Mouse (Mus musculus): ENCODE measurements around the gene Rufy2. TPM values are rescaled to one million over a fixed set of nuclear protein-coding genes. Genes with fewer than 3 reads are reported as not detected.
"Not testable (repeated sequence)": the region's sequence is repeated elsewhere in the genome, so short reads cannot be mapped to it uniquely, and the experiment has no call there.

The Rufy2 gene
- polyA plus RNA-seq, 1 experiment from 2014 or later = 55.8 TPM

- no peak overlapping the region for H3K27ac ChIP-seq (replicated peaks)
- no peak overlapping the region for H3K4me3 ChIP-seq
- no peak overlapping the region for H3K4me2 ChIP-seq
- H3K36me3 ChIP-seq = no peaks in the 10 kb centered on the region
- no peak for ATAC-seq (ENCODE audit: low read depth)
- H3K9me3 ChIP-seq = no peaks in the 10 kb centered on the region
- H3K9ac ChIP-seq = no peak overlapping the region
- H3K27me3 ChIP-seq = no peaks in the 10 kb centered on the region
- 65% methylated on average over 3 of the region's 3 CpGs for WGBS
- peaks cover 7% of the 10 kb centered on the region for H3K4me1 ChIP-seq (replicated peaks)
These were observed 52.9 kb downstream of the Rufy2 start for GRCm38 (mm10) chr10:63032956-63033355.

GRCm38 (mm10) chr10:63038571-63039320 lies 58.7 kb downstream of the Rufy2 start:
- Histone ChIP-seq H3K9ac (no peak overlapping the region), H3K4me1 (replicated peaks) (no peaks in the 10 kb centered on the region), H3K27me3 (no peaks in the 10 kb centered on the region), H3K27ac (replicated peaks) (no peak overlapping the region), H3K4me3 (no peak overlapping the region), H3K4me2 (no peak overlapping the region), H3K9me3 (no peaks in the 10 kb centered on the region), H3K36me3 (no peaks in the 10 kb centered on the region)
- 67% methylated on average over 14 of the region's 14 CpGs for WGBS
- ATAC-seq (ENCODE audit: low read depth) = no peak

GRCm38 (mm10) chr10:63039867-63040628 lies 60.0 kb downstream of the Rufy2 start:
- Histone ChIP-seq H3K4me3 (no peak overlapping the region), H3K36me3 (no peaks in the 10 kb centered on the region), H3K27me3 (no peaks in the 10 kb centered on the region), H3K27ac (replicated peaks) (no peak overlapping the region), H3K9me3 (no peaks in the 10 kb centered on the region), H3K4me1 (replicated peaks) (no peaks in the 10 kb centered on the region), H3K9ac (no peak overlapping the region), H3K4me2 (no peak overlapping the region)
- no peak for ATAC-seq (ENCODE audit: low read depth)
- WGBS = 85% methylated on average over 5 of the region's 5 CpGs

GRCm38 (mm10) chr10:63043154-63043553 lies 63.1 kb downstream of the Rufy2 start:
- 0 out of 2 replicates have a peak overlapping the region, but pooled peaks have one; percentile 28 for H3K27ac ChIP-seq (replicated peaks)
- no peak for ATAC-seq (ENCODE audit: low read depth)
- H3K4me3 ChIP-seq = no peak overlapping the region
- H3K27me3 ChIP-seq = no peaks in the 10 kb centered on the region
- H3K36me3 ChIP-seq = no peaks in the 10 kb centered on the region
- no peak overlapping the region for H3K9ac ChIP-seq
- H3K9me3 ChIP-seq = no peaks in the 10 kb centered on the region
- WGBS = 64% methylated on average over 3 of the region's 3 CpGs
- no peaks in the 10 kb centered on the region for H3K4me1 ChIP-seq (replicated peaks)
- H3K4me2 ChIP-seq = no peak overlapping the region

- Histone ChIP-seq H3K27ac (replicated peaks) (no peak overlapping the region), H3K9me3 (no peaks in the 10 kb centered on the region), H3K27me3 (no peaks in the 10 kb centered on the region), H3K36me3 (no peaks in the 10 kb centered on the region), H3K4me1 (replicated peaks) (no peaks in the 10 kb centered on the region), H3K4me3 (no peak overlapping the region), H3K9ac (no peak overlapping the region), H3K4me2 (no peak overlapping the region)
- no peak for ATAC-seq (ENCODE audit: low read depth)
- 87% methylated on average over 8 of the region's 8 CpGs for WGBS
These were observed 67.7 kb downstream of the Rufy2 start for GRCm38 (mm10) chr10:63047751-63048150.

GRCm38 (mm10) chr10:63049106-63049505 lies 69.1 kb downstream of the Rufy2 start:
- Histone ChIP-seq H3K4me3 (no peak overlapping the region), H3K4me1 (replicated peaks) (no peaks in the 10 kb centered on the region), H3K9ac (no peak overlapping the region), H3K36me3 (no peaks in the 10 kb centered on the region), H3K4me2 (no peak overlapping the region), H3K27ac (replicated peaks) (no peak overlapping the region), H3K27me3 (no peaks in the 10 kb centered on the region), H3K9me3 (no peaks in the 10 kb centered on the region)
- ATAC-seq (ENCODE audit: low read depth) = no peak
- 78% methylated on average over 2 of the region's 2 CpGs for WGBS

- Histone ChIP-seq H3K9me3 (no peaks in the 10 kb centered on the region), H3K27ac (replicated peaks) (no peak overlapping the region), H3K4me2 (no peak overlapping the region), H3K4me3 (no peak overlapping the region), H3K36me3 (no peaks in the 10 kb centered on the region), H3K9ac (no peak overlapping the region), H3K27me3 (no peaks in the 10 kb centered on the region), H3K4me1 (replicated peaks) (no peaks in the 10 kb centered on the region)
- WGBS = 74% methylated on average over 7 of the region's 7 CpGs
- no peak for ATAC-seq (ENCODE audit: low read depth)
These were observed 71.2 kb downstream of the Rufy2 start for GRCm38 (mm10) chr10:63051267-63051666.

GRCm38 (mm10) chr10:63052011-63052410 lies 72.0 kb downstream of the Rufy2 start:
- H3K9me3 ChIP-seq = no peaks in the 10 kb centered on the region
- 87% methylated on average over 6 of the region's 6 CpGs for WGBS
- no peaks in the 10 kb centered on the region for H3K36me3 ChIP-seq
- H3K4me3 ChIP-seq = no peak overlapping the region
- no peak overlapping the region for H3K27ac ChIP-seq (replicated peaks)
- no peaks in the 10 kb centered on the region; the same call in 1 of the 2 replicates for H3K27me3 ChIP-seq
- no peak overlapping the region for H3K4me2 ChIP-seq
- no peaks in the 10 kb centered on the region for H3K4me1 ChIP-seq (replicated peaks)
- no peak for ATAC-seq (ENCODE audit: low read depth)
- no peak overlapping the region for H3K9ac ChIP-seq

GRCm38 (mm10) chr10:63053007-63053406 lies 73.0 kb downstream of the Rufy2 start:
- no peak for ATAC-seq (ENCODE audit: low read depth)
- Histone ChIP-seq H3K36me3 (no peaks in the 10 kb centered on the region), H3K9me3 (no peaks in the 10 kb centered on the region), H3K4me1 (replicated peaks) (0 out of 2 replicates have a peak, but pooled peaks cover under 1% of the 10 kb centered on the region), H3K27ac (replicated peaks) (no peak overlapping the region), H3K9ac (no peak overlapping the region), H3K4me3 (no peak overlapping the region), H3K27me3 (no peaks in the 10 kb centered on the region; the same call in 1 of the 2 replicates), H3K4me2 (no peak overlapping the region)
- WGBS = 51% methylated on average over 6 of the region's 6 CpGs

GRCm38 (mm10) chr10:63054071-63054470 lies 74.0 kb downstream of the Rufy2 start:
- H3K4me1 ChIP-seq (replicated peaks); H3K4me2 ChIP-seq; H3K36me3 ChIP-seq; H3K27ac ChIP-seq (replicated peaks); H3K4me3 ChIP-seq; ATAC-seq (ENCODE audit: low read depth); H3K9me3 ChIP-seq; H3K27me3 ChIP-seq; H3K9ac ChIP-seq: not testable (repeated sequence)
- WGBS = 86% methylated on average over 6 of the region's 6 CpGs

GRCm38 (mm10) chr10:63054586-63054985 lies 74.6 kb downstream of the Rufy2 start:
- Histone ChIP-seq H3K4me1 (replicated peaks) (0 out of 2 replicates have a peak, but pooled peaks cover 4% of the 10 kb centered on the region), H3K4me3 (no peak overlapping the region), H3K27me3 (no peaks in the 10 kb centered on the region; the same call in 1 of the 2 replicates), H3K9me3 (no peaks in the 10 kb centered on the region), H3K36me3 (no peaks in the 10 kb centered on the region), H3K27ac (replicated peaks) (no peak overlapping the region), H3K9ac (no peak overlapping the region), H3K4me2 (no peak overlapping the region)
- WGBS = 79% methylated on average over 2 of the region's 2 CpGs
- no peak for ATAC-seq (ENCODE audit: low read depth)

GRCm38 (mm10) chr10:63056966-63057750 lies 77.1 kb downstream of the Rufy2 start:
- no peak overlapping the region for H3K9ac ChIP-seq
- no peak overlapping the region for H3K4me3 ChIP-seq
- no peaks in the 10 kb centered on the region for H3K36me3 ChIP-seq
- H3K27ac ChIP-seq (replicated peaks) = no peak overlapping the region
- H3K4me2 ChIP-seq = no peak overlapping the region
- no peak for ATAC-seq (ENCODE audit: low read depth)
- WGBS = 44% methylated on average over 24 of the region's 24 CpGs
- H3K4me1 ChIP-seq (replicated peaks) = peaks cover 10% of the 10 kb centered on the region; the same call in 1 of the 2 replicates
- H3K9me3 ChIP-seq = no peaks in the 10 kb centered on the region
- H3K27me3 ChIP-seq = no peaks in the 10 kb centered on the region; the same call in 1 of the 2 replicates
